Mouse (Mus musculus) CD8-positive naive resting alpha-beta T cell, adult 2 months (primary cell): ENCODE measurements at regions not wholly inside any gene's neighbourhood (a gene's known extent, or its start where the extent isn't known, plus 50 kb on each side); places are given as distances from the start of the nearest gene placed in this dataset.

Experiments
- DNase-seq, 2 experiments: peaks; one replicate each; pipeline ENCODE4 v3.0.0; 2022; ENCODE audit warnings: low read depth in 2 of 2, low spot score in 2 of 2

GRCm38 (mm10) chr11:45058658-45059057 is 441.5 kb downstream of the Ebf1 start:
- DNase-seq: no peak

- no peak for DNase-seq
These were observed 449.5 kb downstream of the Ebf1 start for GRCm38 (mm10) chr11:45066592-45066991.

GRCm38 (mm10) chr11:45070280-45070679 is 453.2 kb downstream of the Ebf1 start:
- no peak for DNase-seq

GRCm38 (mm10) chr11:45071195-45071594 is 454.1 kb downstream of the Ebf1 start:
- DNase-seq: no peak

- DNase-seq: no peak
These were observed 467.5 kb downstream of the Ebf1 start for GRCm38 (mm10) chr11:45084506-45085037.

- DNase-seq: no peak
These were observed 468.0 kb downstream of the Ebf1 start for GRCm38 (mm10) chr11:45085145-45085544.

- DNase-seq: no peak
These were observed 470.2 kb downstream of the Ebf1 start for GRCm38 (mm10) chr11:45087186-45087915.

- DNase-seq: no peak
These were observed 471.2 kb downstream of the Ebf1 start for GRCm38 (mm10) chr11:45088286-45088685.

- no peak for DNase-seq
These were observed 472.4 kb downstream of the Ebf1 start for GRCm38 (mm10) chr11:45089561-45089960.

GRCm38 (mm10) chr11:45103498-45104336 is 486.6 kb downstream of the Ebf1 start:
- DNase-seq: no peak

- no peak for DNase-seq
These were observed 499.6 kb downstream of the Ebf1 start for GRCm38 (mm10) chr11:45116702-45117101.

GRCm38 (mm10) chr11:45123276-45123675 is 506.2 kb downstream of the Ebf1 start:
- no peak for DNase-seq

GRCm38 (mm10) chr11:45136781-45137180 is 519.7 kb downstream of the Ebf1 start:
- no peak for DNase-seq

- DNase-seq: no peak
These were observed 521.3 kb downstream of the Ebf1 start for GRCm38 (mm10) chr11:45138351-45138975.

- DNase-seq: no peak
These were observed 523.4 kb downstream of the Ebf1 start for GRCm38 (mm10) chr11:45140490-45140889.

GRCm38 (mm10) chr11:45154070-45154469 is 537.0 kb downstream of the Ebf1 start:
- no peak for DNase-seq

- no peak for DNase-seq
These were observed 537.4 kb downstream of the Ebf1 start for GRCm38 (mm10) chr11:45154497-45154896.

- DNase-seq: no peak
These were observed 538.7 kb downstream of the Ebf1 start for GRCm38 (mm10) chr11:45155782-45156181.

- no peak for DNase-seq
These were observed 541.2 kb downstream of the Ebf1 start for GRCm38 (mm10) chr11:45158282-45158681.

GRCm38 (mm10) chr11:45160871-45161270 is 543.8 kb downstream of the Ebf1 start:
- DNase-seq: no peak

GRCm38 (mm10) chr11:45173546-45173945 is 556.4 kb downstream of the Ebf1 start:
- no peak for DNase-seq

GRCm38 (mm10) chr11:45174071-45174470 is 557.0 kb downstream of the Ebf1 start:
- no peak for DNase-seq
